Mouse (Mus musculus) layer of hippocampus, postnatal 36 days (tissue): ENCODE results near the gene Fam178b. TPM values are rescaled to one million over a fixed set of nuclear protein-coding genes. Genes with fewer than 3 reads are reported as not detected.
"Not testable (repeated sequence)": the region's sequence is repeated elsewhere in the genome, so short reads cannot be mapped to it uniquely, and the experiment has no call there.

Experiments used
- DNase-seq, 2 experiments: peaks; one replicate each; pipeline ENCODE4 v3.0.0; 2022
- total RNA-seq, 2 experiments: library from RNA; stranded (reverse); gene quantifications; 2 replicates each; pipeline ENCODE4 v1.2.3; 2021

The Fam178b gene
- total RNA-seq, 2 experiments from 2014 or later, result not detected

DNA sequence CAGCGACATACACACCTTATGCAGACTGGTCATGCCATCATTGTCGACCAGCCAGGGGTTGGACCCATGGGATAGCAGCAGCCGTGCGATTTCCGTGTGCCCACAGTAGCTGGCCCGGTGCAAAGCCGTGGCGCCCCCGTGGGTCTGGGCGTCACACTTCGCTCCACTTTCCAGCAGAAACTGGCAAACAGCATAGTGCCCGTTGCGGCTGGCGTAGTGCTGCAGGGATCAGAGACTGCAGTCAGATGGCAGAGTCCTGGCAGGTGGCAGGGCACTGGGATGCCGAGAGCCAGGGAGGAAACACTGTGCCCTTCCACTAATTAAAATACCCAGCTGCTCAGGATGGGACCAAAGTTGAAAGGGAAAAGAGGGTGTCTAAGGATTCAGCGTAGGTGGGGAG is 141.1 kb downstream of the Fam178b start:
- no peak for DNase-seq

DNA sequence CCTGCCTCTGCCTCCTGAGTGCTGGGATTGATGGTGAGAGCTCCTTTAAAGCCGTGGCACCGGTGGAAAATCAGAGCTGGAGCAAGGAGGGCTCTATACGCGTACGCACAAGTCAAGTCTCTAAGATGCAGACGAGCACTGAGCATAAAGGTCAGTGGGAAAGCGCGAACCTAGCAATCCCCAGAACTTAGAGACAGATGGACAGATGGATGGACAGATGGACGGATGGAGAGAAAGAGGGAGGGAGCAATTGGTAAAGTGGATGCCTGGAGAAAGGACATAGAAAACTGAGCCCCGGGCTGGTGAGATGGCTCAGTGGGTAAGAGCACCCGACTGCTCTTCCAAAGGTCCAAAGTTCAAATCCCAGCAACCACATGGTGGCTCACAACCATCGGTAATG is 142.2 kb downstream of the Fam178b start:
- no peak for DNase-seq

DNA sequence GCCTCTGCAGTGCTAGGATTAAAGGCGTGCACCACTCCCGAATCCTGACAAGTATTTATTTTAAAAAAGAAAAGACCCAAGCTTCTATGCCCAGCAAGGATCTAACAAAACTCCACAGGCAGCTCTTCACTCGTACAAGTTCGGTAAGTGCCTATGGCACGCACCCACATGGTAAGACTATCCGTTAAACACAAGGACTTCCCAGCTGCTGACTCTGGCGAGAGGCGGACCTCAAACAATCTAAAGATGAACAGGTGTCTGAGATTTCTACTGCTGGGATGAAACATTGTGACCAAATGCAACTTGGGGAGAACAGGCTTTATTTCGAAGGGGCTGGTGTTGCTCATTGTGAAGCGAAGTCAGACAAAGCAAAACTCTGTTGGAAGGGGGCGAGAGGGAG is 142.9 kb downstream of the Fam178b start:
- DNase-seq, result no peak

DNA sequence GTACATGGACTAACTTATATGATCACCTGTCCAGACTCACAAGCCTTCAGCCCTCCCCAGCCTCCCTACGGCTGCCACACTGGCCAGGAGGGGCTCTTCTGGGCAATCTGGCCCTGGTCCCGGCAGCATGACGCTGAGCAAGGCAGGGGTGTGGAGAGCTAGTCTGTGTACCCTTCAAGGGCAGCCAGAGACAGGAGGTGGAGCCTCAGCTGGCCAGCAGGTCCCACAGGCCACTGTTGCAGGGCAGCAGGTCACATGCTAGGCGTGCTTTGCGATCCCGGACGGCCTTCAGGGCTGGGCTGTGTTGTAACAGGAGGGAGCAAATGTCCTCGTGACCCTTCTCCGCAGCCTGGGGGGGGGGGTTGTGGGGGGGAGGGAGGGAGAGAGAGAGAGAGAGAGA is 143.8 kb downstream of the Fam178b start, which contains the start of gene Gm42417:
Gene Gm42417 (minus strand): TSS at position 244 of the 400 bp plus-strand sequence.
- no peak for DNase-seq

DNA sequence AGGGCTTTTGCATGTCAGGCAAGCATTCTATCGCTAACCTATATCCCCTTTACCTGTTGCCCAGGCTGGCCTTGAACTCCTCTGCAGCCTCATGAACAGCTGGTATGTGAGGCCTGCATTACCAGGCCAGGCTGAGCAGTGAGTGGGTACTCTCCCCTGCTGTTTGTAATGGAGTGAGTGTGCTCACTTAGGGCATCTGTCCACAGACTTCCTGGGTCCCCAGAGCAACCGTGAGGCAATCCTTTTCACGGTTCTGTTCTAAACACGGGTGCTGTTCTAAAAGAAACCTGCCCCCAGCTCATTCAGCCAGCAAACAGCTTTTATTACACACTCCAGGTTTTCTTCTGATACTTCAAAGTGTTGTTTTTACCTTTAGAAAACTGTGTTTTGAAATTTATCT is 144.3 kb downstream of the Fam178b start:
- DNase-seq, result no peak

DNA sequence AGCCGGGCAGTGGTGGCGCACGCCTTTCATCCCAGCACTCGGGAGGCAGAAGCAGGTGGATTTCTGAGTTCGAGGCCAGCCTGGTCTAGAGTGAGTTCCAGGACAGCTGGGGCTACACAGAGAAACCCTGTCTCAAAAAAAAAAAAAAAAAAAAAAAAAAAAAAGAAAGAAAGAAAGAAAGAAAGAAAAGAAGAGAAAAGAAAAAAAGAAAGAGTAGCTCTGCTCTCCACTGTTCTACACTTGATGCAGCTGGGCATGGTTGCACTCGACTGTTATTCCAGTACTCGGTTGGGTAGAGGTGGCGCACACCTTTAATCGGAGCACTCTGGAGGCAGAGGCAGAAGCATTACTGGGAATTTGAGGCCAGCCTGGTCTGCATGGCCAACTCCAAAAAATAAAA is 146.2 kb downstream of the Fam178b start, which contains the start of gene Ankrd23:
Gene Ankrd23 (minus strand): TSS at position 101 of the 400 bp plus-strand sequence.
- not testable (repeated sequence) for DNase-seq

DNA sequence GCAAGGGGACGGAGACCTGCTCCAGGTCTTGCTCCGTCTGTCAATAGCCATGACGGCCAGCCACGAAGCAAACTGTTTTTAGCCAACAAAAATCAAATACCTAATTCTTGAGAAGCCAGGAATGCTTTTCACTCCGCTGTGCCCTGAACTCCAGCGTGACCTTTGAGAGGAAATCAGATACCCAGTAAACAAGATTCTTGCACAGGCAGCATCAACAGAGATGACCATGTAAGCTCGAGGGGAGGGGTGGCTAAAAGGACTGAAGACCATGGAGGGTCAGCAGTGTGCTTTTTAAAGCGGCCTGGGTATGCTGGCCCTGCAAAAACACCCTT is 146.6 kb downstream of the Fam178b start:
- no peak for DNase-seq

DNA sequence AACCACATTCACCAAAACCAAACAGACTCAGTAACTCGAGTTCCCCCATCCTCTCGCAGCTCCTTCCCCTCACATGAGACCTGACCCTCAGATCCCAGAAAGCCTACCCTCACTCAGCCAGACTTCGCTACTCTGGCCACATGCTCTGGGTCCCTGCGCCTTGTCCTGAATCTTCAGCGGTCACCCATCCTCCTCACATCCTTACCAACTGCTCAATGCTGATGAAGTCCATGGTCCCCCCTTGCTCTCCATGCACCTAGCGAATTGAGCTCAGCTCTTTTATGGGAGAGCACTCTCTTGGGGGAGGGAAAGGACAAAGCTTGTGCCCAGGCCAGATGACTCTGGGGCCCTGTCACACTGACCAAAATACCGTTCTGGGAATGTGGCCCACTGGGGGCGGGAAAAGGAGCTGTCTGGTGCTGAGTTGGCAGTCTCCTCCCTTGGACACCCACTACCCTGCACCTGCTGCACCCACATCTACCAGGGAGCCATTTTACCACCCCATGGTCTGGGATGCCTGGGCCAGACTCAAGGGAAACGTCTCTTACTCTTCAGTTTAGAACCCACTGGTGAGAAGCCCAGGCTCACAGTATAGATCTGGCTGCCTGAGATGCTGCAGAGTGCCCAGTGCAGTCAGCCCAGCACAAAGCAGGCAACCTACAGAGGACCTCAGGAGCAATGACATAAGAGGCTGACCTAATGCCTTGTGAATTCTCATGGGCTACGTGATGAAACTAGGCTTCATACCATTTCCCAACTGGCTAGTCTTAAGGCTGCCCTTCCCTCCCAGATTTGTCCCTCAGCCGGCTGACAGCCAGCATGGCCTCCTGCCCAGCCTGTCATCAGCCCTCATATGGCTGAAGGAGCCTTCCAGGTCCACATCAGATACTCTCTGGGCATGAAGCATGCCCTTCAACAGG is 147.2 kb downstream of the Fam178b start:
- no peak for DNase-seq

DNA sequence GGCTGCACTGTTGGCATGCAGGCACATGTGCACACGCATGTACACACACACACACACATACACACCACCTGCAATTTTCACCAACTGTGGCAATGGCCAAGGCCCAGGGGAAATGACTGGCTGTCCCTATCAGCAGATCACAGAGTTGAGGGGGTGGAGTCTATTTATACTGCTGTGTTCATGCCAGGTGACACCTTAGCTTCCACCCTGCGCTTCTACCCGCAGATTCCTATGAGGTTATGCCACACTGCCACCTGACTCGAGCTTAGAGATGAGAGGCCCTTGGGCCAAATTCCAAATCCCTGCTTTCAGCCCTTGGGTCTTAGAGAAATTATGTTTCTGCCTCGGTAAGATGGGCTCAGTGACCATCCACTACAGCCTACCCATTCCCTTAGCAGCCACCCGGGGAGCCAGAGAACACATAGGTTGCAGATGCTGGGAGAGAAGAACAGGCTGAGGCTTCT is 148.4 kb downstream of the Fam178b start:
- DNase-seq, result no peak

DNA sequence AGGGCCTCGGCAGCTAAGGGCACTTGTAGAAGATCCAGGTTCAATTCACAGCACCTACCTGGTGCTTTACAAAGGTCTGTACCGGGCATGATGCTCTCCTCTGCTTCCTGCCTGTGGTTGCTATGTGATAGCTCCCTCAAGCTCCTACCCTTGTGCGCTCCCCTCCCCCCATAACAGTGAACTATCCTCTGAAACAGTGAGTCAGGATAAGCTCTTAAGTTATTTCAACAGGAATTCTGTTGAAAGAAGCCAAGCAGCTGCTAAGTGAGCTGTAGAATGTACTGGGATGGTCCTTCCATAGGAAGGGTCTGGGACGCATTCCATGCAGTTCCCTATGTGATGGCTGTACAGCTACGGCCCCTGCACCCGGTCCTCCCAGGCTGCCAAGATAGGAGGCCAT is 149.4 kb downstream of the Fam178b start:
- no peak for DNase-seq

DNA sequence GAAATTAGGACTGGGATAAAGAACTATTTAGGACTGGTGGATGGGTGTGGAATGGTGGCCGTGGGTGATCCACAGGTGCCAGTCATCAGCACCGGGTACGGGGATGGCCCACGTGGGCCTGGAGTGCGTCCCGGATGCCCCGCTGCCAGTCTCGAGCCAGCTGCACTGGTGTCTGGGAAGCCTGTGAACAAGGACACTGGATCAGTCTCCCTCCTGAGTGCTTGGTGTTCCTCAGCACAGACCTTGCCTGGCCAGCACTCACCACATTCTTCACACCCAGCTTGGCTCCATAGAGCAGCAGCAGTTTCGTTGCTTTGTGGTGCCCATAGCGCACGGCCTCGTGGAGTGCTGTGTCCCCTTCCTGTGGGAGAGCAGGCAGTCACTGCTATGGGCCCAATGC is 151.5 kb downstream of the Fam178b start:
- DNase-seq, result no peak

DNA sequence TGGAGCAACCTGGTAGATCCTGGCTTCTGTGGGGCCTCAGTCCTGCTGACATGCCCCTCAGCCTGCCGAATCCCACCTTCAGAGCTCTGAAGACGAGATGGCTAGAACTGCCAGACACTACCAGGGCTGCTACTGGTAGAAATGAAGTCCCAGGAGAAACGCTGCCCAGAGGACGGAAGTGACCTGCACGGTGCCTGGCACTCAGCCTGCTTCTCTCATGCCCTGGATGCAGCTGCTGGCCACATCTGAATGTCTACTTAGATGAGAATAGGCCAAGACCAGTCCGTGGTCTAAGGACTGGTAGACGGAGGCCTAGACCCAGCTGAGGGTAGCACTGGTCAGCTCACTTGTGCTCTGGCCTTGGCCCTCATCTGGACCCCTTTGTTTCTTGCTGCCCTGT is 152.0 kb downstream of the Fam178b start:
- no peak for DNase-seq

DNA sequence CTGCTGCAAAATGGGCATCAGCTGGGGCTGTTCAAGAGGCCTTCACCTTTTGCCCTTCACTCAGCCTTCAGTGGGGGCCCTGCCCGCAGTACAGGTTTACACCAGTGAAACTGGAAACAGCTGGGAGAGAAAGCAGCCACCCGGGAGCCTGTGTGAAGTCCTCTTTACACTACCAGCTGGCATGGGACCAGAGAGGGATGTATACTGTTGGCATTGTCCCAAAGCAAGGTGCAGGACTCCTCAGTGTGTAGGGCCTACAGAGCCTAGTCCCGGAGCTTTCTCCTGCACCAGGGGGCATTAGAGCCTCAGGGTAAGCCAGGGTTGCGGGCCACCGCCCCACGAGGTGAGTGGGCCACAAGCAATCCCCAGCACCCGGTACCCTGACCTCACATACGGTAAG is 152.5 kb downstream of the Fam178b start:
- no peak for DNase-seq

DNA sequence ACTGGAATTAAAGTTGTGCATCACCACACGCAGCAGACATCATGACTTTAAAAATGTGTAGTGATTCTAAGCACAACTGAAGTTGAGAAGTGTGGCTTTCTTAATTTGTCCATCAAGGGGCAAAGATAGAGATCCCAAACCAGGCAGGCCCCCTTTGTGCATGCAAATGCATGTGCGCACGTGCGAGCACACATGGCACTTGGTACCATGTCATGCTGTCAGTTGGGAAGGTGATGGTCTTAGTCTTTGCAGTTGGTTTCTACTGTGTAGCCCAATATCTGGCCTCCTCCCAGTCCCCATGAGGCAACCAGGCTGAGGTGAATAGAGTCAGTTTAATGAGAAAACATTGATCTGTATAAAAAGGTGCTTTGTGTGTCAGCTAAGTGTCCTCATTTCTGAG is 153.1 kb downstream of the Fam178b start:
- DNase-seq, result no peak

DNA sequence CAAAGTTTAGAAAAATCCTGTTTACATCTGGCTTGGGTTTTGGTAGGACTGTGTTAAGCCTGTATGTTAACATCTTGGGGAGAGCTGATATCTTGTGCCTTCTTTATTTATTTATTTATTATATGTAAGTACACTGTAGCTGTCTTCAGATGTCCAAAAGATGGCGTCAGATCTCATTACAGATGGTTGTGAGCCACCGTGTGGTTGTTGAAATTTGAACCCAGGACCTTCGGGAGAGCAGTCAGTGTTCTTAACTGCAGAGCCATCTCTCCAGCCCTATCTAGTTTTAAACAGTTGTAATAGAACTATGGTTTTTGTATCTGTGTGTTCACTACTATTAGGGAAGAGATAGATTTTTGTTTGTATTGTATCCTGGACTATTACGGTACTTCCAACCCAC is 153.7 kb downstream of the Fam178b start:
- DNase-seq, result no peak

DNA sequence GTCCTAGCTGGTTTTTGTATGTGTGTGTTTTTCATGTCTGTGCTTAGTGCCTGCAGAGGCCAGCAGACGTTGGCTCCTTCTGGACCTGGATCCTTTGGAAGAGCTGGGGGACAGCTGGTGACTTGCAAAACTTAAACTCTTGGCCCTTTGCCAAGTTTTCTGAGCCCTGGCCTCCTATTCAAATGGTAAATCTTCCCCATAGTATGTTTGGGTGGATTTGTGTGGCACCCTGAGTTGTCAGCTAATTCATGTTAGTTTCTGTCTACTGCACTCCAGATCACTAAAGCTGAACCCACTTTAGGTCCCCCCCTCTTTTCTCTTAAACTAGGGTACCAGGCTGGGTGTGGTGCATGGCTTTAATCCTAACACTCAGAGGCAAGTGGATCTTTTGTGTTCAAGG is 154.6 kb downstream of the Fam178b start:
- DNase-seq, result no peak

DNA sequence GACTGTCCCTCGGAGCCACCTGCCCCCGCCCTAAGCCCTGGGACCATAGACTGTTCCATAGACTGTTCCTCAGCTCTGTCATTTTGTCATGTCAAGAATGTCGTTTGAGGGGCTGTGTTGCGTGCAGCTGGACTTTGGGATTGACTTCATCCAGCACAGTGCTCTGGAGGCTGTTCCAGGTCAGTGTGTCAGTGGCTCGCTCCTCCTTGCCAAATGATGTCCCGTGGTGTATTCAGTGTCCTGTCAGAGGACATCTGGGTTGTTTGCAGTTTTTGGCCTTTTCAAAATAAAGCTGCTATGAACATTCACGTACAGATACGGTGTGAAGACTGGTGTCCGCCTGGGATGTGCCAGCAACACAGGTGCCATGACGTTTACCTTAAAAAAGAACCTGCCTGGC is 156.1 kb downstream of the Fam178b start:
- DNase-seq, result no peak

DNA sequence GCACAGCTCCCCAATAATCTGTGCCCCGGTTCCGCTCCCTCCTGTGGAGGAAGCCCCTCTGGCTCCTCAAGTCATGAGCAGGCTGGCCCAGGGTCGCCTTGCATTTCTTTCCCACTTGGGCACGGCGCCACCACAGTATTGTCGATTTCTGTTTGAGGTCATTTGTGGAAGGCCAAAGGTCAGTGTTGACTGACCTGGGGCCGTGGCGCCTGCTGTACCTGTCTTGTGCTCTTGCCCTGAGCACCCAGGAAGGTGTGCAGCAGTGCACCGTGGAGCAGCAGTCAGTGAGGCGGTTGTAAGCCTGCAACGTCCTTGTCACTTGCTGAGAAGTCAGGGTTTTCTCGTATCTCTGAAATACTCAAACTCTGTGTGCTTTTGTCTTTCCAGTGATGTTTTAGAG is 157.2 kb downstream of the Fam178b start:
- no peak for DNase-seq

DNA sequence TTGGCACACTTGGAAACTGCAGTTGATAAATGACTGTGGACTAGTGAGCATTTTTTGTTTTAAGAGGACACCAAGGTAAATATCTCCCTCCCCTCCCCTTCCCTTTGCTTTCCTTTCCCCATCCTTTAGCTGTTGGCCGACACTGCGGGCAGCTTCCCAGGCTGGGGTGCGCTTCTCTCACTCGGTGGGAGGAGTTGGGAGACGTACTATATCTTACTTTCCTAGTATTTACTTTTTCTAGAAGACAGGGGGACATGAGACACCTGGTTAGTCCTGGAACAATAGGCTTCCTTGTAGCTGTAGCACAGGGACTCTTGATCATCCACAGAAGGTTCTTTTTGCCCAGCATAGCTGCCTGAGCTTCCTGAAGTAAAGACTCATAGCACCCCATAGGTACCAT is 158.9 kb downstream of the Fam178b start:
- no peak for DNase-seq

DNA sequence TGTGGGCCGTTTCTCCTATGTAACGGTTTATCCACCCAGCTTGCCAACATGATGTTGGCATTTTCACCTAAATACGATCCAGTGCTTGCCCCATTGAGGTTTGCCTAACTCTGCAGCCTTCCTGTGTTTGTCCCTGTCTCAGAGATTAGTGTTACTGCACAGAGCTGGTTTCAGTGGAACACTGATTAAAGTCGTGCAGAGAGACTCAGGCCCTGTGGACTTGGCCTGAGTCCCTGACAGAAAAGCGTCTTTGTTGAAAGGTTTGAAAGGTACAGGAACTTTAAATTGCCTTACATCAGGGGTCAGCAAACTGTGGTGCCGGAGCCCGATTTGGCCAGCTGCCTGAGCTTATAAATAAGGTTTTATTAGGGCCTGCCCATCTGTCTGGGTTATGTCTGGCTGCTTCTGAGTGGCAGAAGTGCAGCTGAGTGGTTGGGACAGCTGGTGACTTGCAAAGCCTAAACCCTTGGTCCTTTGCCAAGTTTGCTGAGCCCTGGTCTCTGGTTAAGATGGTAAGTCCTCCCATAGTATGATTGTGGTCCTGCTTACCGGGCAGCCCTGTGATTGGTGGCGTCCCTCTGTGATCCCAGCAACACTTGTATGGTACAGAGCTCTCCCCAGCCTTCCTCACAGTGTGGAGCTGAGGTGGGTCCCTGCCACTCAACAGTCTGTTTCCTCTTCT is 159.5 kb downstream of the Fam178b start:
- DNase-seq, result no peak

DNA sequence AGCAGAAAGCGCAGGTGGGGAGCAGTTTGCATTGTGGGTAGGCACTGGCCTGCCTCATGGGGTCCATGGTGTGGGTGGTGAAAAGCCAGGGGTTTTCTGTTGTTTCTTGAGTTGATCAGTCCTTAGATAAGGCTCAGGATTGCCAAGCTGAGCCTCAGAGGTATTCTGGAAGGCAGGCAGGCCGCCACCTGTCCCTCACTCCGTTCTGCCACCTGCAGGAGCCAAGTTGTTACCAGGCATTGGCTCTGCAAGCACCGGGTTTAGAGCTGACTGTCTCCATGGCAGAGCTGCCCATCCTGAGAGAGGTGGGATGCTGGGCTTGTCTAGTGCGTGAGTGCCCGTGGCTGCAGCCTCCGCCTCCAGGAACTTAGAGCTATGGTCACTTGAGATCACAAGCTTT is 160.8 kb downstream of the Fam178b start:
- DNase-seq, result no peak

DNA sequence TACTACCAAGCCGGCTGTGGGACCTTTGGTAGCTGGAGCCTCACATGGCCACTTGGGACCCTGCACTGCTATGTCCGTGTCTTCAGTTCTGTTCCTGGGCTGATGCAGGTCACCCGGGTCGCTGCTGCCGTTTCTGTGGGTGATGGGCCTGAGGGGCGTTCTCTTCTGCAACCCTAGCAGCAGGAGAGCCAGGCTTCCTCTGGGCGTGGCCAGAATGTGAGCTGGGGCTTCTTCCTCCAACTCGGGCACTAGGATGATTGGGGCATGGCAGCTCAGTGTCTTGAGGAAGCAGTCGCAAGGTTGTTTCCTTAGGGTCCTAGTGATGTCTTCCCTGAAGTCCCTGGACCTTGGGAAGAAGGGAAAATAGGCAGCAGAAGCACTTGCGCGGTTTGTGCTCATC is 163.4 kb downstream of the Fam178b start:
- no peak for DNase-seq

DNA sequence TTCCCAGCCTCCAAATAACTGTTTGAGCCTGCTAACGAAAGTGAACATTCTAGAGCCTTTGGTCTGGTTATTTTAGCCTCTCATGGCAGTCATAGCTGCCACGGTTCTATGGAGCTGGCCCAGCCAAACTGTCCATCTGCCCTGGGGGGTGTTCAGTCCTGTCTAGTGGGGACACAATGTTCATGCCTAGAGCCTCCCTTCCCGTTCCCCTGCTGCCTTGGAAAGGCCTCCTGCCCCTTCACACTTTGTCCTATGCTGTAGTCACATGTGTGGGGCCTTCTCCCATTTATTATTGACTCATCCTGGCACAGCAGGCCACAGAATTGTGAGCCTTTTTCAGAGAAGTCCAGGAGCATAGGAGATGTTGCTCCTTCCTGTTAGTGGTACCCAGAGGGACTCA is 164.7 kb downstream of the Fam178b start:
- DNase-seq, result no peak

DNA sequence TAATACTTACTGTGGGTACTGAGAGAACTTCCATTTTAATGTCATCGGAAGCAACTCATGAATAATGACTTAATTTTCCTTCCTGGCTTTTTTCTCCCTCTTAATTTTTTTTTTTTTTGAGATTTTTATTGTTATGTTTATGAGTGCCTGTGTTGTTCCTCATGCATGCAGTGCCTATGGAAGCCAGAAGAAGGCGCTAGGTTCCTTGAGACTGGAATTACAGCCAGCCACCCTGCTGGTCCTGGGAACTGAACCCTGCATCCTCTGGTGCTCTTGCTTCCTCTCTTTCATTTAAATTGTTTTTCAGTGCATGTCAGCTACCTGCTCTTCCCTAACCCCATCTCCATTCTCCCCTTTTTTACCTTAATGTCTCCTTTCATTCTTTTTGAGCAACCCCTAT is 169.3 kb downstream of the Fam178b start:
- no peak for DNase-seq
